Mouse (Mus musculus) heart, embryonic 11.5 days (tissue): Measurements from ENCODE around the gene 1700012P22Rik. TPM values are rescaled to one million over a fixed set of nuclear protein-coding genes. Genes with fewer than 3 reads are reported as not detected.

Experiments used
- ATAC-seq: fragments of 200-750 bp; cut with Nextera tagmentation; replicated peaks from 2 replicates; pipeline ENCODE4 v1.8.0; 2017; ENCODE audit warnings: moderate library complexity; ENCODE audit not compliant: insufficient number of reproducible peaks, low FRiP score, low TSS enrichment
- H3K27ac ChIP-seq: fragments of 300-500 bp; sonication (generic); 2 replicates; pipeline ENCODE4 v1.5.1; 2014; ENCODE audit warnings: mild to moderate bottlenecking, low read depth, low read length
- H3K27me3 ChIP-seq: fragments of 300-500 bp; sonication (generic); 2 replicates; pipeline ENCODE4 v1.6.1; 2014; ENCODE audit warnings: mild to moderate bottlenecking, low read length, mixed read lengths; ENCODE audit not compliant: control insufficient read depth, insufficient read depth
- H3K36me3 ChIP-seq: fragments of 300-500 bp; sonication (generic); 2 replicates; pipeline ENCODE4 v1.6.1; 2014; ENCODE audit warnings: mild to moderate bottlenecking, low read length, moderate library complexity, mixed read lengths; ENCODE audit not compliant: control insufficient read depth, insufficient read depth
- H3K4me1 ChIP-seq: fragments of 300-500 bp; sonication (generic); 2 replicates; pipeline ENCODE4 v1.6.1; 2014; ENCODE audit warnings: low read length; ENCODE audit not compliant: control insufficient read depth, insufficient read depth
- H3K4me2 ChIP-seq: fragments of 300-500 bp; sonication (generic); 2 replicates; pipeline ENCODE4 v1.6.1; 2014; ENCODE audit warnings: mild to moderate bottlenecking, moderate library complexity
- H3K4me3 ChIP-seq: fragments of 300-500 bp; sonication (generic); 2 replicates; pipeline ENCODE4 v1.5.1; 2014; ENCODE audit warnings: low read depth, low read length
- H3K9ac ChIP-seq: fragments of 300-500 bp; sonication (generic); 2 replicates; pipeline ENCODE4 v1.6.1; 2014; ENCODE audit warnings: mild to moderate bottlenecking, low read depth, low read length, moderate library complexity
- H3K9me3 ChIP-seq: fragments of 300-500 bp; sonication (generic); replicated peaks from 2 replicates; pipeline ENCODE4 v1.6.1; 2016; ENCODE audit warnings: low read length; ENCODE audit not compliant: control insufficient read depth
- WGBS: fragments of 180-500 bp; shearing (Covaris S2); extraction: QIAGEN DNeasy Blood & Tissue Kit; methylation state at CpG from one replicate; pipeline ENCODE4 v1.1.7; 2014; ENCODE audit not compliant: insufficient replicate concordance; 5-methylcytosine and 5-hydroxymethylcytosine counted together
- polyA plus RNA-seq: library from polyadenylated mRNA; unstranded; fragments of >200 nt; fragmentation: Nextera tagmentation; extraction: Ambion mirVana; gene quantifications from 2 replicates; pipeline ENCODE4 v1.2.1, GENCODE M21; 2014

The 1700012P22Rik gene
- polyA plus RNA-seq = not detected in 2 replicates

DNA sequence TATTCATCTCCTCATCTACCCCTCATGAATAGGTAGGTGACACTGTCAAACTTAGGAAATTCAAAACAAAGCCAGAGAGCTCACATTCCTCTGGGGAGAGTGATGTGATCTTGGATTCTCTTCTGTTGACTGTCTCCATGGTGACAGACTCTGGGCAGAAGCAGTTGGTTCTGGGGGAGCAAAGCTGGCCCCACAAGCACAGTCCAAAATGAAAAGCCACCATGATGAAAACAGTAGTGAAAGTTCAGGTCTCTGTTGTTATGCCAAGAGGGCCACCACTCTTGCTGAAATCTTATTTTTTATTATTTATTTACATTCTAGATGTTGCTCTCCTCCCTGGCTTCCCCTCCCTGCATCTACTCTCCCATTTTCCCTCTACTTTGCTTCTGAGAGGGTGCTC is at the start of gene 1700012P22Rik:
TSS of gene 1700012P22Rik (minus strand) at position 101 of the 400 bp plus-strand sequence.
- H3K36me3 ChIP-seq = no peaks in the 10 kb centered on the region
- ATAC-seq = no peak
- no peak within 1 kb of the TSS for H3K9ac ChIP-seq
- H3K4me2 ChIP-seq = no peak within 1 kb of the TSS
- H3K4me1 ChIP-seq = no peaks in the 10 kb centered on the region
- H3K9me3 ChIP-seq = no peaks in the 10 kb centered on the region
- H3K27me3 ChIP-seq = no peaks in the 10 kb centered on the region
- H3K27ac ChIP-seq = no peak within 1 kb of the TSS
- H3K4me3 ChIP-seq = no peak within 1 kb of the TSS

DNA sequence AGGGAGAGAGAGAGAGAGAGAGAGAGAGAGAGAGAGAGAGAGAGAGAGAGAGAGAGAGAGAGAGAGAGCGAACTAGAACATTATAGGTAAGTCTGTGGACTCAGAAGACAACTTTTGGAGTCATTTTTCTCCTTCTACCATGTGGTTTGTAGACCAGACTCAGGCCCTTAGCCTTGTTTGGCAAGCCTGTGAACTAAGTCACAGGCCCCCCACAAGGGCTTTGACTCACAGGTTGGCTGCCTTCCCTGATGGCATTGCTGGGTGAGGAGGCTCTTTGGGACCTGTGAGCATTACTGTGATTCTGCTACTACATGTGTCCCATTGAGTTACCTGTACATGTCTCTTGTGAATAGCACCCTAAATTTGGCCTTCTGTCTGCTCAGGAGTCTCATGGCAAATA is 29.5 kb upstream of the 1700012P22Rik start:
- no peak overlapping the region for H3K4me2 ChIP-seq
- WGBS = 75% methylated on average over 1 of the region's 1 CpGs
- H3K36me3 ChIP-seq = no peaks in the 10 kb centered on the region
- H3K9me3 ChIP-seq = no peaks in the 10 kb centered on the region
- no peaks in the 10 kb centered on the region for H3K27me3 ChIP-seq
- no peak for ATAC-seq
- no peak overlapping the region for H3K27ac ChIP-seq
- H3K4me1 ChIP-seq = no peaks in the 10 kb centered on the region
- H3K4me3 ChIP-seq = no peak overlapping the region
- no peak overlapping the region for H3K9ac ChIP-seq

DNA sequence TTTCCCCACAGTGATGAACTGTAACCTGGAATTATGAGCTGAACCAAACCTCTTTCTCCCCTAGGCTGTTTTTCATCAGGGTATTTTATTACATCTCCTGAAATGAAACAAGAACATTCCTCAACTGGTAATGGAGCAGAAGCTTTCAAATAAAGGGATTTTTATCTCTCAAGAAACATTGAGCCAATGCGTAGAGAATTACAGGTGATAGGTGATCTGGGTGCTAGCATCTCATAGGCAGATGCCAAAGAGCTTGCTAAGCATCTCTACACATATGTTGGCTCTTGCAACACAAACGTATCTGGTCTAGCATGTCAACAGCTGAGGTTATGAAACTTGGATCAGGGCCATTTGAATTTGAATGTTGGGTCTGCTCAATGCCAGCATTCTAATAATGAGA is 26.6 kb upstream of the 1700012P22Rik start:
- no peaks in the 10 kb centered on the region for H3K36me3 ChIP-seq
- H3K27me3 ChIP-seq = no peaks in the 10 kb centered on the region
- 71% methylated on average over 2 of the region's 2 CpGs for WGBS
- ATAC-seq = no peak
- no peak overlapping the region for H3K9ac ChIP-seq
- H3K27ac ChIP-seq = no peak overlapping the region
- no peak overlapping the region for H3K4me2 ChIP-seq
- no peaks in the 10 kb centered on the region for H3K4me1 ChIP-seq
- no peaks in the 10 kb centered on the region for H3K9me3 ChIP-seq
- no peak overlapping the region for H3K4me3 ChIP-seq

DNA sequence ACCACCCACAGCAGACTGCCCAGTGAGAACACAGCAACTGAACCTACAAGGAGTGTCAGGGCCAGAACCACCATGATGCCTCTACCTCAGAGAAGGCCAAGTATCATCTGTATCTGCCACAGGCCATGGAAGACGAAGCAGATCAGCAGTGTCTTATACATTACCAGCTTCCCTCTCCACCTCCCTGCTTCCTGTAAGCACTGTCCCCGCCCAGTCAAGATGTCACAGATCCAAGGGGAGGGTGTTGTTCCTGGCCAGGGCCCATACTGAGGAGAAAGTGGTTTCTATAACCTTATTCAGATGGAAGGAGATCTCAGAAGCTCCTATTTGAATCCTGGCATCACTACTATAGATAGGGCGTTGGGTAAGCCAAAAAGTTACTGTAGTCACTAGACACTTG is 25.1 kb upstream of the 1700012P22Rik start, which contains the start of gene Aadacl3:
TSS of gene Aadacl3 (minus strand) at position 101 of the 400 bp plus-strand sequence.
- Histone ChIP-seq H3K27ac (no peak within 1 kb of the TSS), H3K4me3 (no peak within 1 kb of the TSS), H3K27me3 (no peaks in the 10 kb centered on the region), H3K9ac (no peak within 1 kb of the TSS), H3K36me3 (no peaks in the 10 kb centered on the region), H3K9me3 (no peaks in the 10 kb centered on the region), H3K4me1 (no peaks in the 10 kb centered on the region), H3K4me2 (no peak within 1 kb of the TSS)
- WGBS = 57% methylated on average over 3 of the region's 3 CpGs
- ATAC-seq = no peak; the same call in 1 of the 2 replicates

DNA sequence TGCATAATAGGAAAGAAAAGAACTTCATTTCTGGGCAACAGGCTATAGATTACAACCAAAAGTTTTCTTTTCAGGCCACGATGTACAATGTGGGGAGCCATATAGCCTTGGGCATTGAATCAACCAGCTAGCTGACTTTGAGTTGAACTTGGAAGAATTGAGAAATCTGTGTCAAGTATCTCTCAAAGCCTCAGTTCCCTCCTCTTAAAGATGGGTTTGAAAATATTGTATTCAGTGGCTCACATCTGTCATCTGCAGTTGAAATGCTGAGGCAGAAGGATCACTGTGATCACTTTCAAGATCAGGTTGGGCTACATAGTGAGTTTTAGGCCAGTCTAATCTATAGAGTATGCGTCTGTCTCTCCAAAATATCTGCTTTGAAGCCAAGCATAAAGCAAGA is 14.6 kb upstream of the 1700012P22Rik start, which contains the start of gene Gm9944:
TSS of gene Gm9944 (minus strand) at position 101 of the 400 bp plus-strand sequence.
- Histone ChIP-seq H3K4me2 (no peak within 1 kb of the TSS), H3K36me3 (no peaks in the 10 kb centered on the region), H3K4me3 (no peak within 1 kb of the TSS), H3K9me3 (no peaks in the 10 kb centered on the region), H3K27me3 (no peaks in the 10 kb centered on the region), H3K4me1 (no peaks in the 10 kb centered on the region), H3K9ac (no peak within 1 kb of the TSS), H3K27ac (no peak within 1 kb of the TSS)
- 68% methylated on average over 2 of the region's 2 CpGs for WGBS
- ATAC-seq = no peak

DNA sequence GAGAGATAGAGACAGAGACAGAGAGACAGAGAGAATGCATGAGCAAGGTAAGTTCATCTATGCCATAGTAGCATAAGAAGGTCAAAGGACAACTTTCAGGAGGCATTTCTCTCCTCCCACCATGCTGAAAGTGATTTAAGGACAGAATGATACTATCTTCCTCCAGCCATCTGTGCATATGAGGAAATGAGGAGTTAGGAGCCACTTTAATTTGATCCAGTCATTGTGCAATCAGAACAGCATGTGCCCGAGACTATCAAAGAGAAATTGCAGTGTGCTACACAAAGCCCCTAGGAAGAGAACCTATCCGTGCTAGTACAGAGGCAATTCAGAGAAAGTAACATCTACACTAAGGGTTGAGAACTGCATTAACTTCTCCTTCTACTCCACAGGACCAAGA is 10.0 kb upstream of the 1700012P22Rik start:
- H3K27me3 ChIP-seq = no peaks in the 10 kb centered on the region
- H3K4me1 ChIP-seq = no peaks in the 10 kb centered on the region
- no peaks in the 10 kb centered on the region for H3K36me3 ChIP-seq
- no peak overlapping the region for H3K9ac ChIP-seq
- no peak for ATAC-seq
- H3K9me3 ChIP-seq = no peaks in the 10 kb centered on the region
- 82% methylated on average over 2 of the region's 2 CpGs for WGBS
- no peak overlapping the region for H3K27ac ChIP-seq
- no peak overlapping the region for H3K4me3 ChIP-seq
- H3K4me2 ChIP-seq = no peak overlapping the region

DNA sequence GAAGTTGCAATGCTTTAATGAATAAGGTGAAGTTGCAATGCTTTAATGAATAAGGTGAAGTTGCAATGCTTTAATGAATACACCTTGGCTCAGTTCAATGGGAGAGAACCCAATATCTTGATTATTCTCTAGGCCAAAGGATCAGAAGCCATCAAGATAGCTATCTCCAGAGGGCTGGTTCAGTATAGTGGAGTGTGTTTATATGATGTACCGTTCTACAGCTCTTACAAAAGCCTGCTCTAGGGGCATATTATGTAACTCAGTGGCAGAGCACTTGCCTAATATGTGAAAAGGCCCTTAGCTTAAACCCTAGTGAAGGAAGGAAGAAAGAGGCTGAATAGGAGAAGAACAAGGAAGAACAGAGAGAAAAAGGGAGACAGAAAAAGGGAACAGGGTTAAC is 3.0 kb upstream of the 1700012P22Rik start:
- H3K4me2 ChIP-seq = no peak overlapping the region
- no peaks in the 10 kb centered on the region for H3K36me3 ChIP-seq
- no peaks in the 10 kb centered on the region for H3K4me1 ChIP-seq
- no peak for ATAC-seq
- WGBS = 65% methylated on average over 1 of the region's 1 CpGs
- H3K9me3 ChIP-seq = no peaks in the 10 kb centered on the region
- H3K27me3 ChIP-seq = no peaks in the 10 kb centered on the region
- H3K4me3 ChIP-seq = no peak overlapping the region
- no peak overlapping the region for H3K27ac ChIP-seq
- H3K9ac ChIP-seq = no peak overlapping the region

DNA sequence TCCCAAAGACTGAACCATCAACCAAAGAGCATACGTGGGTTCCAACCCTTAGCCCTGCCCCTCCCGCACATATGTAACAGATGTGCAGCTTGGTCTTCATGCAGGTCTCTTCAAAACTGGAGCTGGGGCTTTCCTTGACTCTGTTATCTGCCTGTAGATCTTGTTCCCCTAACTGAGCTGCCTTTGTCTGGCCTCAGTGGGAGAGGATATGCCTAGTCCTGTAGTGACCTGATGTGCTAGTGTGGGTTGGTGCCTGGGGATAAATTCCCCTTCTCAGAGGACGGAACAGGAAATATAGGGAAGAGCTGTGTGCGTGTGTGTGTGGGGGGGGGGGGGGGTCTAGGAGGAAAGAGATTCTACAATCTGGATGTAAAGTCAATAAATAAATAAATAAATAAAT is 2.5 kb upstream of the 1700012P22Rik start:
- no peaks in the 10 kb centered on the region for H3K27me3 ChIP-seq
- H3K4me3 ChIP-seq = no peak overlapping the region
- no peak overlapping the region for H3K4me2 ChIP-seq
- H3K36me3 ChIP-seq = no peaks in the 10 kb centered on the region
- no peak overlapping the region for H3K9ac ChIP-seq
- ATAC-seq = no peak
- no peak overlapping the region for H3K27ac ChIP-seq
- 80% methylated on average over 4 of the region's 4 CpGs for WGBS
- no peaks in the 10 kb centered on the region for H3K4me1 ChIP-seq
- no peaks in the 10 kb centered on the region for H3K9me3 ChIP-seq

DNA sequence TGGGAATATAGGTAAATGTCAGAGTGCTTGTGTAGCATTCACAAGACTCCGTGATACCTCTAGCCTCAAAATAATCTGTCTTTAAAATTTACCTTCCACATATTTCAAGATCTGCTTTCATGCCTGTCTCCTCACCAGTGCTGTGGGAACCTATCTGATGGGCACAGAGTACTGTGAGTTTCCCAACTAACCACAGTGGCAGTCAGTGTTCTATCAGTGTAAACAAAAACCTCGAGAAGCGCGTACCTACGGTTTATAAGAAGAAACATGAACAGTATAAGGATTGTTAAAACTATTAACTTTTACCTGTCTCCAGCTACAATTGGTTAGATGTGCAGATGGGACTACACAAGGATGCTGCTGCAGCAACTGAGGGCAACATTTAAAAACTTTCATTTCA is 5.4 kb downstream of the 1700012P22Rik start:
- Histone ChIP-seq H3K36me3 (no peaks in the 10 kb centered on the region), H3K4me3 (no peak overlapping the region), H3K27me3 (no peaks in the 10 kb centered on the region), H3K4me2 (no peak overlapping the region), H3K27ac (no peak overlapping the region), H3K9ac (no peak overlapping the region), H3K9me3 (no peaks in the 10 kb centered on the region), H3K4me1 (no peaks in the 10 kb centered on the region)
- WGBS = 79% methylated on average over 5 of the region's 5 CpGs
- ATAC-seq = no peak
